Mouse (Mus musculus): ENCODE measurements around the gene Ift81. TPM values are rescaled to one million over a fixed set of nuclear protein-coding genes. Genes with fewer than 3 reads are reported as not detected.

The Ift81 gene
- polyA plus RNA-seq, 1 experiment from 2014 or later: 25.2 TPM

GRCm38 (mm10) chr5:122527761-122528160 lies 86.6 kb downstream of the Ift81 start:
- no peak for ATAC-seq (ENCODE audit: insufficient number of reproducible peaks, low FRiP score)
- Histone ChIP-seq H3K27me3 (replicated peaks) (no peaks in the 10 kb centered on the region), H3K9me3 (replicated peaks) (no peaks in the 10 kb centered on the region), H3K4me1 (replicated peaks) (peaks cover 82% of the 10 kb centered on the region), H3K36me3 (no peaks in the 10 kb centered on the region), H3K27ac (ENCODE audit: poor library complexity, severe bottlenecking) (peak overlapping the region; percentile 94), H3K4me3 (0 out of 2 replicates have a peak overlapping the region, but pooled peaks have one; percentile 2), H3K4me2 (peak overlapping the region; percentile 42), H3K9ac (peak overlapping the region; percentile 49)
- 20% methylated on average over 11 of the region's 11 CpGs for WGBS

- Histone ChIP-seq H3K9ac (peak overlapping the region; percentile 49), H3K4me2 (peak overlapping the region; percentile 42), H3K36me3 (no peaks in the 10 kb centered on the region), H3K4me3 (0 out of 2 replicates have a peak overlapping the region, but pooled peaks have one; percentile 2), H3K4me1 (replicated peaks) (peaks cover 77% of the 10 kb centered on the region), H3K9me3 (replicated peaks) (no peaks in the 10 kb centered on the region), H3K27me3 (replicated peaks) (no peaks in the 10 kb centered on the region), H3K27ac (ENCODE audit: poor library complexity, severe bottlenecking) (peak overlapping the region; percentile 94)
- 50% methylated on average over 15 of the region's 15 CpGs for WGBS
- ATAC-seq (ENCODE audit: insufficient number of reproducible peaks, low FRiP score): no peak
These were observed 87.2 kb downstream of the Ift81 start for GRCm38 (mm10) chr5:122526878-122527730.

- WGBS: 88% methylated on average over 9 of the region's 9 CpGs
- no peak overlapping the region for H3K9ac ChIP-seq
These were observed 87.9 kb downstream of the Ift81 start for GRCm38 (mm10) chr5:122526405-122526804.

GRCm38 (mm10) chr5:122525238-122525931 lies 88.9 kb downstream of the Ift81 start:
- no peak for ATAC-seq (ENCODE audit: insufficient number of reproducible peaks, low FRiP score)
- peak overlapping the region; percentile 1; the same call in 1 of the 2 replicates for H3K9ac ChIP-seq
- H3K4me3 ChIP-seq: no peak overlapping the region
- 70% methylated on average over 14 of the region's 14 CpGs for WGBS
- no peaks in the 10 kb centered on the region for H3K27me3 ChIP-seq (replicated peaks)
- peak overlapping the region; percentile 76 for H3K27ac ChIP-seq (ENCODE audit: poor library complexity, severe bottlenecking)
- no peaks in the 10 kb centered on the region for H3K36me3 ChIP-seq
- H3K4me1 ChIP-seq (replicated peaks): peaks cover 86% of the 10 kb centered on the region
- H3K9me3 ChIP-seq (replicated peaks): no peaks in the 10 kb centered on the region
- H3K4me2 ChIP-seq: no peak overlapping the region

More at GRCm38 (mm10) chr5:122526405-122526804, 87.9 kb downstream of the Ift81 start:
- ATAC-seq (ENCODE audit: insufficient number of reproducible peaks, low FRiP score): no peak
- H3K36me3 ChIP-seq: no peaks in the 10 kb centered on the region
- H3K4me1 ChIP-seq (replicated peaks): peaks cover 80% of the 10 kb centered on the region
- H3K4me3 ChIP-seq: no peak overlapping the region
- H3K27ac ChIP-seq (ENCODE audit: poor library complexity, severe bottlenecking): peak overlapping the region; percentile 94
- no peaks in the 10 kb centered on the region for H3K9me3 ChIP-seq (replicated peaks)
- H3K4me2 ChIP-seq: no peak overlapping the region
- no peaks in the 10 kb centered on the region for H3K27me3 ChIP-seq (replicated peaks)

DNA sequence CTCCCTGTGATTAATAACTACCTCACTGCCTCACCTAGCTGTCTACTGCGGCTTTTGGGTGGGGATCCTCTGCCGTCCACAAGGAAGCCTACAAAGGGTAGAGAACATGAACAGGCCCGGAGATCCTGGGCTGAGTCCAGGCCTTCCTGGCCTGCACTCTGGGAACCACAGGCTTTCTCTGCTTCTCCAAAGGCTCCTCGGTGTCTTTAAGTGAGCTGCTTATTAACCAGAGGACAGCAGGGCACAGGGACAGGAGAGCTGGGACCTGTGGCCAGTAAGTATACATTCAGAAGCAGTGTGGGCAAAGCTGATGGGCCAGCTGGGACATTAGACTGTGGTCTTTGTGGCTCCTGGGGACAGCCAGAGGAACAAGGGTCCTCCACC lies 89.5 kb downstream of the Ift81 start:
- no peak for ATAC-seq (ENCODE audit: insufficient number of reproducible peaks, low FRiP score)
- Histone ChIP-seq H3K27ac (ENCODE audit: poor library complexity, severe bottlenecking) (peak overlapping the region; percentile 76), H3K4me2 (no peak overlapping the region), H3K4me1 (replicated peaks) (peaks cover 86% of the 10 kb centered on the region), H3K27me3 (replicated peaks) (no peaks in the 10 kb centered on the region), H3K36me3 (no peaks in the 10 kb centered on the region), H3K9ac (peak overlapping the region; percentile 31; the same call in 1 of the 2 replicates), H3K4me3 (no peak overlapping the region), H3K9me3 (replicated peaks) (no peaks in the 10 kb centered on the region)
- WGBS: 69% methylated on average over 4 of the region's 4 CpGs

DNA sequence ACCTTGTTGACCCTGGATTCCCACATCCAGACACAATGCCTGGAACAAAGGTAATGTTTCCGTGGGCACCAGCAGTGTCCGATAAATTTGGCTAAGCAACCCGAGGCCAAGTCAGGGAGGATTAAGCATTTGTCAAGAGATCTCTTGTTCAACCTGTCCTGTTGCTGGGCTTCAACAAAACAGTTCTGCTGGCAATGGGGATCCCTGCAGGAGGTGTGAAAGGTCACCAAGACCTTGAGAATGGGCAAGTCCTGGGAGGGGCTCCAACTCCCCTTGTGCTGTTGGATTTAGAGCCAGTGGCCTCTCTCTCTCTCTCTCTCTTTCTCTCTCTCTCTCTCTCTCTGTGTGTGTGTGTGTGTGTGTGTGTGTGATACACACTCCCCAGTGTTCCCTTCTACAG lies 90.1 kb downstream of the Ift81 start:
- H3K4me2 ChIP-seq: no peak overlapping the region
- peaks cover 86% of the 10 kb centered on the region for H3K4me1 ChIP-seq (replicated peaks)
- no peak overlapping the region for H3K9ac ChIP-seq
- no peaks in the 10 kb centered on the region for H3K9me3 ChIP-seq (replicated peaks)
- peak overlapping the region; percentile 76 for H3K27ac ChIP-seq (ENCODE audit: poor library complexity, severe bottlenecking)
- H3K27me3 ChIP-seq (replicated peaks): no peaks in the 10 kb centered on the region
- ATAC-seq (ENCODE audit: insufficient number of reproducible peaks, low FRiP score): no peak
- 61% methylated on average over 3 of the region's 3 CpGs for WGBS
- no peaks in the 10 kb centered on the region for H3K36me3 ChIP-seq
- H3K4me3 ChIP-seq: no peak overlapping the region

GRCm38 (mm10) chr5:122521130-122521473 lies 93.2 kb downstream of the Ift81 start:
- 2% methylated on average over 3 of the region's 3 CpGs for WGBS
- peak; percentile 81 for ATAC-seq (ENCODE audit: insufficient number of reproducible peaks, low FRiP score)
- peak overlapping the region; percentile 94 for H3K27ac ChIP-seq (ENCODE audit: poor library complexity, severe bottlenecking)
- no peaks in the 10 kb centered on the region for H3K9me3 ChIP-seq (replicated peaks)
- H3K4me2 ChIP-seq: peak overlapping the region; percentile 45
- H3K36me3 ChIP-seq: no peaks in the 10 kb centered on the region
- H3K4me1 ChIP-seq (replicated peaks): peaks cover 86% of the 10 kb centered on the region
- no peaks in the 10 kb centered on the region for H3K27me3 ChIP-seq (replicated peaks)
- H3K9ac ChIP-seq: no peak overlapping the region
- H3K4me3 ChIP-seq: no peak overlapping the region

DNA sequence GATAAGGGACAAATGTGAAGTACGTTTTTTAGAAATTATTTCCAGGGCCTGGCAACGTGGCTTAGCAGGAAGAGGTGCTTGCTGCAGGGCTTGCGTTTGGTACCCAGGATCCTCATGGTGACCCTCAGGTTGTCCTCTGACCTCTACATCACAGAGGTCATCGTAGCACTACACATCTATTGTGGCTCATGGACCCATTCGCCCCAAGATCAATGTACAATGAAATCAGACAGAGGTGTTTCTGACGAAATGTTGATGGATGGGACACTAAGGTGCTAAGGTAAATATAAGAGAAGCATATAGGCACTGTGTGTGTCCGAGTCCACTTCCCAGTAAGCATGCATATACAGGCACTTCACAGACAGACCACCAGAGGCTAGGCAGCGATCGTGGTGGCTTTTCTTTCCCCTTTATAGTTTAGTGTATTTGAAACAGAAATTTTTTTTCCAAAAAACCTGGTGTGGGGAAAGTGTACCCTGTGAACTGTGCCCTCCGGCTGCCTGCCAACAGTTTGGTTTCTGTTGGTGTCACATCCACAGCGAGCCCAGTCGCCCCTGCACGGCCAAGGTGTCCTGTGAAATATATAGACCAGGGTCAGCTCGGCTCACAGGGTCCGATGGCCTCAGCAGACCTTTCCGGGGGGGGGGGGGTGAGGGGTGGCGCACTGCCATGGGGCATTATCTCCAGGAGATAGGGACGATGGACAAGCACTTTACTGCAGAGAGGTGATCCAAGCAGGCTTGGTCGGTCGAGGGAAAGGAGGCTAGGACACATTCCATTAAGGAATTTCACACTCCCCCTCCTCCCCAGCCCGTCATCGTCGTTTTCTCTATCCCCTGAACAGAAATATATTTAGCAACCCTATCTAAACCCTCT lies 93.8 kb downstream of the Ift81 start:
- H3K9ac ChIP-seq: no peak overlapping the region
- no peaks in the 10 kb centered on the region for H3K27me3 ChIP-seq (replicated peaks)
- no peak overlapping the region for H3K4me3 ChIP-seq
- ATAC-seq (ENCODE audit: insufficient number of reproducible peaks, low FRiP score): peak; percentile 80
- peaks cover 81% of the 10 kb centered on the region for H3K4me1 ChIP-seq (replicated peaks)
- no peaks in the 10 kb centered on the region for H3K9me3 ChIP-seq (replicated peaks)
- H3K27ac ChIP-seq (ENCODE audit: poor library complexity, severe bottlenecking): peak overlapping the region; percentile 94
- no peaks in the 10 kb centered on the region for H3K36me3 ChIP-seq
- peak overlapping the region; percentile 45 for H3K4me2 ChIP-seq
- WGBS: 20% methylated on average over 23 of the region's 23 CpGs

GRCm38 (mm10) chr5:122519043-122519660 lies 95.2 kb downstream of the Ift81 start:
- H3K27ac ChIP-seq (ENCODE audit: poor library complexity, severe bottlenecking): peak overlapping the region; percentile 94
- ATAC-seq (ENCODE audit: insufficient number of reproducible peaks, low FRiP score): no peak
- peaks cover 72% of the 10 kb centered on the region for H3K4me1 ChIP-seq (replicated peaks)
- H3K27me3 ChIP-seq (replicated peaks): no peaks in the 10 kb centered on the region
- no peak overlapping the region for H3K4me2 ChIP-seq
- no peak overlapping the region for H3K4me3 ChIP-seq
- no peaks in the 10 kb centered on the region for H3K36me3 ChIP-seq
- peak overlapping the region; percentile 15; the same call in 1 of the 2 replicates for H3K9ac ChIP-seq
- no peaks in the 10 kb centered on the region for H3K9me3 ChIP-seq (replicated peaks)
- WGBS: 30% methylated on average over 7 of the region's 7 CpGs

DNA sequence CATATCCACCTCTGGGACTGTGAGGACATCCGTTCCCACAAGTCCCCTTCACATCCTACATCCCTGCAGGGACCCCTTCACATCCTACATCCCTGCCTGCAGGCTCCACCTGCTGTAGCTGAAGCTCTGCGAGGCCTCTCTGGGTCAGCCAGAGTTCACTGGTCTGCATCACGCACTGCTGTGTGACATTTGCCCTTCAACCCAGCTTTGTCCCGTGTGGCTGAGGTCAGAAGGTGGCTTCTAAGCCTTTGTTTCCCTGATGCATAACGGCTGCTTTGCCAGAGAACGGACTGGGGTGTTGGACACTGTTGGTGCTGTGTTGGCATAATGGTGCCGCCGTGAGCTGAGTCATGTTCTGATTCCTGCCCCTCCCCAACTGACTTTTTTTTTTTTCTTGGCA lies 96.1 kb downstream of the Ift81 start:
- no peaks in the 10 kb centered on the region for H3K36me3 ChIP-seq
- H3K4me1 ChIP-seq (replicated peaks): peaks cover 73% of the 10 kb centered on the region
- peak overlapping the region; percentile 94; the same call in 1 of the 2 replicates for H3K27ac ChIP-seq (ENCODE audit: poor library complexity, severe bottlenecking)
- no peak overlapping the region for H3K4me3 ChIP-seq
- 40% methylated on average over 8 of the region's 8 CpGs for WGBS
- H3K9me3 ChIP-seq (replicated peaks): no peaks in the 10 kb centered on the region
- no peaks in the 10 kb centered on the region for H3K27me3 ChIP-seq (replicated peaks)
- H3K4me2 ChIP-seq: no peak overlapping the region
- no peak for ATAC-seq (ENCODE audit: insufficient number of reproducible peaks, low FRiP score)
- H3K9ac ChIP-seq: no peak overlapping the region
